Mouse (Mus musculus) mesoderm, embryonic 11.5 days (tissue): ENCODE results near the gene Itk.

ENCODE experiments used
- DNase-seq: peaks from one replicate; pipeline ENCODE4 v3.0.0-alpha.2; 2012; ENCODE audit warnings: low read depth, low spot score

The Itk gene

GRCm38 (mm10) chr11:46393413-46393812 lies 4.1 kb upstream of the Itk start:
- DNase-seq: no peak

- DNase-seq: no peak
Measured at GRCm38 (mm10) chr11:46392890-46393289, 3.6 kb upstream of the Itk start.

GRCm38 (mm10) chr11:46390621-46391020 lies 1.3 kb upstream of the Itk start:
- no peak for DNase-seq

GRCm38 (mm10) chr11:46388438-46388837 lies 877 bp downstream of the Itk start:
- no peak for DNase-seq

- DNase-seq: no peak
Measured at GRCm38 (mm10) chr11:46387061-46387460, 2.3 kb downstream of the Itk start.

GRCm38 (mm10) chr11:46386556-46386955 lies 2.8 kb downstream of the Itk start:
- DNase-seq: no peak

GRCm38 (mm10) chr11:46384925-46385324 lies 4.4 kb downstream of the Itk start:
- DNase-seq: no peak

- no peak for DNase-seq
Measured at GRCm38 (mm10) chr11:46382466-46382865, 6.8 kb downstream of the Itk start.

- DNase-seq: no peak
Measured at GRCm38 (mm10) chr11:46380097-46380675, 9.1 kb downstream of the Itk start.

GRCm38 (mm10) chr11:46377819-46378782 lies 11.2 kb downstream of the Itk start:
- DNase-seq: no peak

GRCm38 (mm10) chr11:46377316-46377715 lies 12.0 kb downstream of the Itk start:
- no peak for DNase-seq

- no peak for DNase-seq
Measured at GRCm38 (mm10) chr11:46375015-46375414, 14.3 kb downstream of the Itk start.

- no peak for DNase-seq
Measured at GRCm38 (mm10) chr11:46373071-46374030, 16.0 kb downstream of the Itk start.

GRCm38 (mm10) chr11:46372331-46372953 lies 16.9 kb downstream of the Itk start:
- no peak for DNase-seq

- DNase-seq: no peak
Measured at GRCm38 (mm10) chr11:46371250-46371649, 18.1 kb downstream of the Itk start.

- no peak for DNase-seq
Measured at GRCm38 (mm10) chr11:46370457-46370856, 18.9 kb downstream of the Itk start.

GRCm38 (mm10) chr11:46366357-46366756 lies 23.0 kb downstream of the Itk start:
- DNase-seq: no peak

- no peak for DNase-seq
Measured at GRCm38 (mm10) chr11:46365744-46366143, 23.6 kb downstream of the Itk start.

GRCm38 (mm10) chr11:46363864-46364263 lies 25.5 kb downstream of the Itk start:
- no peak for DNase-seq

GRCm38 (mm10) chr11:46362061-46363022 lies 27.0 kb downstream of the Itk start:
- no peak for DNase-seq
